Mouse (Mus musculus): ENCODE results near the gene Pusl1.

Gene Pusl1

DNA sequence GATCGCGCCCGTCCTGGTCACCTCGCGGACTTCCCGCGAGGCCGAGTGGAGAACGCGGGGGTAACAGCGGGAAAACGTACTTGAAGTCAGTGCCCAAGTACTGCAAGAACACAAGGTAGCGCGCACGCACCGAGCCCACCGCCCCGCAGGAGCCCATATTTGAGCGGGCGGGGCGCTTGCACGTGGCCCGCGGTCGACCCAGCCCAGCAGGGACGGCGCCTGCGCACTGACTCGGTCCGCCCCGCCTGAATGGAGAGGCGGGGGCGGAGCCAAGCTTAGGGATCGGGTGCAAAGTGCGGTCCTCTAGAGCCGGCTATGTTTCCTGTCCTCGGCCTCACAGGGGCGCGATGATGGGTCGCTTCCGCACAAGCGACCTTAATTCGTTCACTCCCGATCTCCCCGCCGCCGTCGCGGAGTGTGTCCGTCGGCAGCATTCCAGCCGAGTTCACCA, at the start of gene Pusl1, which contains the start of gene Acap3:
Gene Pusl1 (minus strand): TSS at position 231 of the 451 bp plus-strand sequence.
Gene Acap3 (plus strand): TSS at position 272 of the 451 bp plus-strand sequence.
- DNase-seq (ENCODE audit: extremely low spot score): peak; percentile 95

DNA sequence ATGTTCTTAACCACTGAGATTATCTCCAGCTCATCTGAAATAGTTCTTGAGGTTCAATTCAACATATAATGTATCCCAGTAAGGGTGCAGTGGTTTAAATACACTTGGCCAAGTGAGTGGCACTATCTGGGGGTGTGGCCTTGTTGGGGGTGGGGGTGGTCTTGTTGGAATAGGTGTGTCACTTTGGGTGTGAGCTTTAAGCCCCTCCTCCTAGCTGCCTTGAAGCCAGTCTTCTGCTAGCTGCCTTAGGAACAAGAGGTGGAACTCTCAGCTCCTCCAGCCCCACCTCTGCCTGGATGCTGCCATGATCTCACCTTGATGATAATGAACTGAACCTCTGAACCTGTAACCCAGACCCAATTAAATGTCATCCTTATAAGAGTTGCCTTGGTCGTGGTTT, 40.5 kb upstream of the Pusl1 start:
- no peak for DNase-seq (ENCODE audit: extremely low spot score)

DNA sequence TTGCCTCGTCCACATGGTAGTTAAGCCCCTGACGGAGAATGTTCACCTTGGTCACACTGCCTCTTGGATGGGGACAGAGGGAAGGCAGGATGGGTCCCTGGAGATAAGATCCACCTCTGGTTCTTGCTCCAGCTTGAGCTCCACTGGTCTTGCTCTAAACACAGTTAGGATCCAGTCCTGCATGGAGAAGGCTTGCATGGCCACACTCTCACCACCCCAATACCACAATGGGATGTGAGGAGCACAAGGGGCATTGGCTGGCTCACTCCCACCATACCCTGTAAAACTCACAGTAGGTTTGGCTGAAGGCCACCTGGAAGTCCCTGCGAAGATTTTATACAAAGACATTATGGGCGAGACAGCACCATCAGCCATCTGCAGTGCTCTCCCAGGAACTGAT, 17.2 kb upstream of the Pusl1 start:
- no peak for DNase-seq (ENCODE audit: extremely low spot score)

GRCm38 (mm10) chr4:155908281-155908680, 16.7 kb upstream of the Pusl1 start:
- DNase-seq (ENCODE audit: extremely low spot score): no peak

DNA sequence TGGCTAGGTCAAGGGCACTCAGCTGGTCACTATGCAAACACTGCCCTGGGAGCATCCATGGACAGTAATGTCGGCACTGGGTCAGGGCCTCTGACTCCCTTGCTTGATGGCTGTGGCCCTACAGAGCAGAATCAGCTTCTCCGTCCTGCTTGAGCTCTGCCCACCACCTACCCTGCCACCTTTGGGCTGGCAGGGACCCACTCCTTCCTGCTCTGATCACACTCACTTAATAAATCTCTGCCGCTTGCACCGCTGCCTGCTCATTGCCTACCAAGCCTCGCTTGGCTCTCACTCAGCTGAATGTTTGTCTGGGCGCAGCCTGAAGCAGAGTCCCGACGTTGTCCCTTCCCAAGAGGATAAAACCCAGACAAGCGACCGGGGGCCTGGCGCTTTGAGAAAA, 15.4 kb upstream of the Pusl1 start:
- no peak for DNase-seq (ENCODE audit: extremely low spot score)

DNA sequence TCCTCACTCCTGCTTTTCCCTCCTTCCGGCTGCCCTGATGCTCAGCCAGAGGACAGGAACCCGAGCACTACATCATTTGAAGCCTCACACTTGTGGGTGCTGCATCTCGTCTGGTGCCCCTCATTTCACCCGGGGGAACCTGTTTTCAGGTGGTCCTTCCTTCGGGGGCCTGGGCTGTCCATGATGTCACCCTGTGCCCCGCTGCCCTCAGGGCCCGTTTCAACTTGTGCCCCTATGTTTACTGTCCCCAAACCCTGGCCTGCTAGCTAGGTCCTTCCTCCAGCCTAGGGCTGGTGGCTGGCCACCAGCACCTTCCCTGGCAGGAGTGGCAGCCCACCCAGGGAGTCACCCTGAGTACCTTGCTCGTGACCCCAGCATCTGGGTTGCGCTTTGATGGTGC, 14.5 kb upstream of the Pusl1 start:
- DNase-seq (ENCODE audit: extremely low spot score): no peak

DNA sequence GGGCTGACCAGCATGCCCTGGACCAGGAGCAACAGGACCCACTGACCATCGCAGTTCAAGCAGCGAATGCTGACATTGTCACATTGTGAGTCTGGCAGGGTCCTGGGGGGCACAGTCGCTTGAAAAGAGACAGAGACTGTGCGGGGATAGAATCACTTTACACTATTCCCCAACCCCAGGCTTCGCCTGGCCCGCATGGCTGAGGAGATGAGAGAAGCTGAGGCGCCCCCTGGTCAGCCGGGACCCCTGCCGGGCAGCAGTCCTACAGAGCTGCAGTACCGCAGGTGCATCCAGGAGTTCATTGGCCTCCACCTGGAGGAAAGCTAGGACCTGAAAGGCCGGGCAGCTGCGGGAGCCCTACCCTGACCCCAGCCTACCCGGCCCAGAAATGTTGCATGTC, 14.1 kb upstream of the Pusl1 start:
- DNase-seq (ENCODE audit: extremely low spot score): no peak

GRCm38 (mm10) chr4:155904318-155905102, 12.9 kb upstream of the Pusl1 start:
- no peak for DNase-seq (ENCODE audit: extremely low spot score)

GRCm38 (mm10) chr4:155903246-155903645, 11.7 kb upstream of the Pusl1 start:
- DNase-seq (ENCODE audit: extremely low spot score): no peak

DNA sequence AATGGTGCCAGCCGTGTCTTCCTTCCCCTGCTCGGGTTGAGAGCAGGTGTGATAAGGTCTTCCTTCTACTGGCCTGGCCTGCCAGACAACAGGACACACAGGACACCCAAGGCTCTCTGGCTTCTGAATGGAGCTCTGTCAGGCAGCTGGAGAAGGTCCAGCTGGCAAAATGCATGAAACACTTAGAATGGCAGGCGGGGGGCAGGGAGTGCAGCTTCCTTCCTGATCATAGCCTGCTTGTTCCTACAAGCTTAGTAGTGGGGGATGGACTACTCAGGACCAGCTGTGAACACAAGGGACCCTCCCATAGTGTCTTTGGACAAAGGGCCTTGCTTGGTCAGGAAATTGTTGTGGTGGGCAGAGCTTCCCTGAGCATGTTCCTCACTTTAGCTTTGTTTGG, 9.6 kb upstream of the Pusl1 start:
- no peak for DNase-seq (ENCODE audit: extremely low spot score)

- no peak for DNase-seq (ENCODE audit: extremely low spot score)
These were observed 7.8 kb upstream of the Pusl1 start for GRCm38 (mm10) chr4:155899355-155899754.

- DNase-seq (ENCODE audit: extremely low spot score): no peak
These were observed 6.7 kb upstream of the Pusl1 start for GRCm38 (mm10) chr4:155898318-155898717.

- no peak for DNase-seq (ENCODE audit: extremely low spot score)
These were observed 4.9 kb upstream of the Pusl1 start for GRCm38 (mm10) chr4:155896461-155896860.

DNA sequence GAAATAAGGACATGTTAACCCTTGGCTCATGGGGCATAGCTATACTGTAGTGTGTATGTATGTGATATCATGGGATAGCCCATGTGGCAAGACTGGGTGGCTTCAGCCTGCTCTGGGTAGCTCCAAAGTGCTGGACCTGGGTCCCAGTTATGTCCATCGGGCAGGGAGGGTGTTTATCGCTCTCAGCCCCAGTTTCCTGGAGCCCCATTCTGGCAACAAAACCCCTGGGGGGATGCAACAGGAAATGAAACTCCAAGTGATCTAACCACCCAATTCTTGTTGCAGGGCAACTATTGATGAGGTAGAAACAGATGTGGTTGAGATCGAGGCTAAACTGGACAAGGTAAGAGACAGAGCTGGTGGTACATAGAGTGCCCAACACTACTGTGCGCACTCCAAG, 4.2 kb upstream of the Pusl1 start:
- no peak for DNase-seq (ENCODE audit: extremely low spot score)

GRCm38 (mm10) chr4:155895216-155895615, 3.6 kb upstream of the Pusl1 start:
- DNase-seq (ENCODE audit: extremely low spot score): no peak

GRCm38 (mm10) chr4:155894311-155894881, 2.8 kb upstream of the Pusl1 start:
- no peak for DNase-seq (ENCODE audit: extremely low spot score)

GRCm38 (mm10) chr4:155893212-155893690, 1.7 kb upstream of the Pusl1 start:
- no peak for DNase-seq (ENCODE audit: extremely low spot score)

GRCm38 (mm10) chr4:155892438-155893211, 1.0 kb upstream of the Pusl1 start:
- no peak for DNase-seq (ENCODE audit: extremely low spot score)

DNA sequence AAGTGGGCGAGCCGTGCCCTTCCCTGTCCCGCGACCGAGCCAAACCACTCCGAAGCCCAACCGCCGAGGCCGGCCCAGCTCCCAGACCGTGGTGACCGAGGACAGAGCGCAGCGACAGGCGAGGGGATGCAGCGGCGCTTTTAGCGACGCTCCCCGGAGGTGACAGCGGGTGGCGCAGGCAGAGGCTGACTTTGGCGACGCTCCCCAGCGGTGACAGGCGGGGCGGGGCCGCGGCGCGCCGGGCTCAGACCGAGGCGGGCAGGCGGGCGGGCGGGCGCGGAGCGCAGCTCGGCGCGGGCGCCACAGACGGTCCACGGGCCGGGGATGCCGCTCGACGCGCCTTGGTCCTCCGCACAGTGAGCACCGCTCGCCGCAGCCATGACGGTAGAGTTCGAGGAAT, 436 bp upstream of the Pusl1 start:
- DNase-seq (ENCODE audit: extremely low spot score): peak; percentile 85

GRCm38 (mm10) chr4:155891011-155891471, 540 bp downstream of the Pusl1 start:
- DNase-seq (ENCODE audit: extremely low spot score): peak; percentile 10

DNA sequence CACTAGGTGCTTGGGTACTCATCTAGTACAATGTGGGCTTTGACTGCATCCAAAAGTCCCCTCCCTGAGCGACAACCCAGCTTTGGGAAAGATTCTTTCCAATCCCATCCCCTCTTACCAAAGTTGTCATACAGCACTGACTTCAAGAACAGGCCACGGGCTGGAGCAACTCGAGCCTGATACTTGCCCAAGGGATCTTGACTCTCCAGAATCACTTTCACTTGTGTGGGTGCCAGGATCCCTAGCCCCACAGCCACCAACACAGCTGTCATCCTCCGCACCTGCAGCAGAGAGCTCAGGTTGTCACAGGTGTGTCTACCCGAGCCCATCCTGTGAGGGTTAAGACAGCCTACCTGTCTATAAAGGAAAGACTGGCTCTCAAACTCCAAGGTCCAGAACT, 2.3 kb downstream of the Pusl1 start:
- no peak for DNase-seq (ENCODE audit: extremely low spot score)

GRCm38 (mm10) chr4:155888181-155888580, 3.4 kb downstream of the Pusl1 start:
- no peak for DNase-seq (ENCODE audit: extremely low spot score)
